Mouse (Mus musculus): Measurements from ENCODE around the gene Dgkz. TPM values are rescaled to one million over a fixed set of nuclear protein-coding genes. Genes with fewer than 3 reads are reported as not detected.

Gene Dgkz
- polyA plus RNA-seq, 1 experiment from 2014 or later: 85.9 TPM

- H3K4me1 ChIP-seq (replicated peaks; ENCODE audit: control insufficient read depth, insufficient read depth, low read length): peaks cover 88% of the 10 kb centered on the region
- no peak for DNase-seq (ENCODE audit: low spot score)
Observed at GRCm38 (mm10) chr2:91950275-91951085, 25.2 kb downstream of the Dgkz start.

DNA sequence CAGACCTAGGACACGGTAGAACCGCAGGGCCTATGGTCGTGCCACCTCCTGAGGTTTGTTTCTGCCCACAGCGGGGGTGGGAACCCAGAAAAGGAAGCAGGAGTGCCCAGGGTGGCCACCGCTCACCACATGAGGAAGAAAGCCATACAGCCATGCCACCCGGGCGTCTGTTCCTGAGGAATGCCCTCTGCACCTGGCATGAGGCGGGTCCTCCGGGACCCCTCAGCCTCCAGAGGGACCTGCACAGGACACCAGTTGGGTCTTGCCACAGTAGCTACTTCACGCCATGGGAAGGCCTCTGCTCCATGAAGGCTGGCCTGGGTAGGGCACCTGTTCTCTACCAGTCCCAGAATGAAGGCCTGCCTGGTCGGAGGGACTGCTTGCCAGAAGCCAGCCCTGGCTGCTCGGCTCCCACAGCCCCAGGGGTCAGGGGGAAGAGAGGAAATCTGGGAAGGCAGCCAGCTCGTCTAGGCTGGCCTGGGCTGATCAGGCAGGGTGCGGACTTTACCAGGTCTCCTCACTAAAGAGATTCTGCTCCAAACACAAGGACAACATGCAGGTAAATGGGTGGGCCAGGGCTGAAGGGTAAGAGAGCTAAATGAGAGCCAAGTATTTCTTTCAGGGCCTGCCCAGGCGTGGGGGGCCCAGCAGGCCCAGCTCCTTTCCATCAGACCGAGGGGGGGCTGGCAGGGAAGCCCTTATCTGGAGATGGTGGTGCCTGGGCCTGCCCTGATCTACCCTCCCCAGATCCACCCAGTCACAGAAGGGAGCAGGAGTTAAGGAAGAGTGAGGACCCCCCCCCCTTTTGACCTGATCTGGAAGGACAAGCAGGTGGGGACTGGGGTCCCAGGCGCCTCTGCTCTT lies 26.0 kb downstream of the Dgkz start:
- ATAC-seq (replicated peaks; ENCODE audit: low FRiP score) (peak; percentile 88), DNase-seq (ENCODE audit: low spot score) (peak; percentile 79)
- peak overlapping the region; percentile 90 for H3K4me2 ChIP-seq
- peak overlapping the region; percentile 99 for H3K27ac ChIP-seq (ENCODE audit: low read depth, low read length)
- H3K9ac ChIP-seq (ENCODE audit: low read depth, low read length): peak overlapping the region; percentile 96
- H3K27me3 ChIP-seq (replicated peaks; ENCODE audit: control insufficient read depth, insufficient read depth, low read length): no peaks in the 10 kb centered on the region
- no peaks in the 10 kb centered on the region; the same call in 1 of the 2 replicates for H3K36me3 ChIP-seq (ENCODE audit: control insufficient read depth, insufficient read depth, low read length)
- no peaks in the 10 kb centered on the region for H3K9me3 ChIP-seq (ENCODE audit: control insufficient read depth, low read length)
- peaks cover 88% of the 10 kb centered on the region for H3K4me1 ChIP-seq (replicated peaks; ENCODE audit: control insufficient read depth, insufficient read depth, low read length)
- WGBS: 31% methylated on average over 17 of the region's 17 CpGs
- H3K4me3 ChIP-seq (ENCODE audit: low read depth, low read length): peak overlapping the region; percentile 65

More at GRCm38 (mm10) chr2:91950275-91951085, 25.2 kb downstream of the Dgkz start:
- H3K27ac ChIP-seq (ENCODE audit: low read depth, low read length): peak overlapping the region; percentile 99
- 8% methylated on average over 15 of the region's 15 CpGs for WGBS
- peak overlapping the region; percentile 65 for H3K4me3 ChIP-seq (ENCODE audit: low read depth, low read length)
- H3K4me2 ChIP-seq: peak overlapping the region; percentile 90
- no peaks in the 10 kb centered on the region for H3K9me3 ChIP-seq (ENCODE audit: control insufficient read depth, low read length)
- H3K27me3 ChIP-seq (replicated peaks; ENCODE audit: control insufficient read depth, insufficient read depth, low read length): no peaks in the 10 kb centered on the region
- H3K9ac ChIP-seq (ENCODE audit: low read depth, low read length): peak overlapping the region; percentile 96
- ATAC-seq (replicated peaks; ENCODE audit: low FRiP score): peak; percentile 84
- H3K36me3 ChIP-seq (ENCODE audit: control insufficient read depth, insufficient read depth, low read length): no peaks in the 10 kb centered on the region; the same call in 1 of the 2 replicates

DNA sequence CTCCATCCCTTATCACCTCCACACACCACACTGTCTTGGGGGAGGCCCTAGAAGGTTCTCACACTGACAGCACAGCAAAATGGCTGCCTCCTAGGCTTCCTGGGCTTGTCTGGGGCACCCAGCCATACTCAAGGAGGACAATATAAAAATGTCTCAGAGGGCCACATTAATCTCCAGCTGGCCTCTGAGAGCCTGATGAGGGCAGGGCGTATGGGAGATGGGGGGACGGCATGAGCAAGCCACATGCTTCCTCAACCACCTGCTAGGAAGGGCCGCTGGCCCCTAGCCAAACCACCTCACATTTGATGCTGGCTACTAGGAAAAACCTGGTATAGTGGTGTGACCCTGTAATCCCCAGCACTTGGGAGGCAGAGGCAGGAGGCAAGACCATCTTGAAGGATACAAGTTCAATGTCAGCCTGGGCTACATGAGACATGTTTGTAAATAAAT lies 26.8 kb downstream of the Dgkz start:
- ATAC-seq (replicated peaks; ENCODE audit: low FRiP score) (peak; percentile 29; the same call in 1 of the 2 replicates), DNase-seq (ENCODE audit: low spot score) (no peak)
- H3K4me3 ChIP-seq (ENCODE audit: low read depth, low read length): peak overlapping the region; percentile 65
- 44% methylated on average over 3 of the region's 3 CpGs for WGBS
- H3K9me3 ChIP-seq (ENCODE audit: control insufficient read depth, low read length): no peaks in the 10 kb centered on the region
- H3K36me3 ChIP-seq (ENCODE audit: control insufficient read depth, insufficient read depth, low read length): peaks cover 2% of the 10 kb centered on the region; the same call in 1 of the 2 replicates
- peaks cover 85% of the 10 kb centered on the region for H3K4me1 ChIP-seq (replicated peaks; ENCODE audit: control insufficient read depth, insufficient read depth, low read length)
- peak overlapping the region; percentile 96 for H3K9ac ChIP-seq (ENCODE audit: low read depth, low read length)
- peak overlapping the region; percentile 99 for H3K27ac ChIP-seq (ENCODE audit: low read depth, low read length)
- peak overlapping the region; percentile 90 for H3K4me2 ChIP-seq
- no peaks in the 10 kb centered on the region for H3K27me3 ChIP-seq (replicated peaks; ENCODE audit: control insufficient read depth, insufficient read depth, low read length)

DNA sequence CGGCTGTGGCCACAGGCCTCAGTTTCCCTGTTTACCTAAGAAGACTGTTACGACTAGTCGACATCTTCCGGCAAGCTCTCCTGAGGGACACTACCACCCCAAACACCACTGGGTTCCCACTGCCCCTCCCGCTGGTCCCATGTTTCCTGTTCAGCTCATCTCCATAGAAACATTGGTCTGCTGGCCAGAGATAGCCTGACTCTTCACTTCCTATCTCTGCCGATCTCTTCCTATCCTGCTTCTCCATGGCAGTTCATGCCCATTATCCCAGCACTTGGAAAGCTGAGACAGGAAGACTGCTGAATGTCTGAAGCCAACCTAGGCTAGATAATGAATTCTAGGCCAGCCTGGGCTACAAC lies 27.5 kb downstream of the Dgkz start:
- peak overlapping the region; percentile 65 for H3K4me3 ChIP-seq (ENCODE audit: low read depth, low read length)
- H3K36me3 ChIP-seq (ENCODE audit: control insufficient read depth, insufficient read depth, low read length): peaks cover 9% of the 10 kb centered on the region
- H3K27ac ChIP-seq (ENCODE audit: low read depth, low read length): peak overlapping the region; percentile 99
- peak; percentile 37 for ATAC-seq (replicated peaks; ENCODE audit: low FRiP score)
- DNase-seq (ENCODE audit: low spot score): no peak
- H3K4me2 ChIP-seq: peak overlapping the region; percentile 90
- WGBS: 34% methylated on average over 6 of the region's 6 CpGs
- peaks cover 79% of the 10 kb centered on the region for H3K4me1 ChIP-seq (replicated peaks; ENCODE audit: control insufficient read depth, insufficient read depth, low read length)
- no peaks in the 10 kb centered on the region for H3K27me3 ChIP-seq (replicated peaks; ENCODE audit: control insufficient read depth, insufficient read depth, low read length)
- no peaks in the 10 kb centered on the region for H3K9me3 ChIP-seq (ENCODE audit: control insufficient read depth, low read length)
- H3K9ac ChIP-seq (ENCODE audit: low read depth, low read length): peak overlapping the region; percentile 96

DNA sequence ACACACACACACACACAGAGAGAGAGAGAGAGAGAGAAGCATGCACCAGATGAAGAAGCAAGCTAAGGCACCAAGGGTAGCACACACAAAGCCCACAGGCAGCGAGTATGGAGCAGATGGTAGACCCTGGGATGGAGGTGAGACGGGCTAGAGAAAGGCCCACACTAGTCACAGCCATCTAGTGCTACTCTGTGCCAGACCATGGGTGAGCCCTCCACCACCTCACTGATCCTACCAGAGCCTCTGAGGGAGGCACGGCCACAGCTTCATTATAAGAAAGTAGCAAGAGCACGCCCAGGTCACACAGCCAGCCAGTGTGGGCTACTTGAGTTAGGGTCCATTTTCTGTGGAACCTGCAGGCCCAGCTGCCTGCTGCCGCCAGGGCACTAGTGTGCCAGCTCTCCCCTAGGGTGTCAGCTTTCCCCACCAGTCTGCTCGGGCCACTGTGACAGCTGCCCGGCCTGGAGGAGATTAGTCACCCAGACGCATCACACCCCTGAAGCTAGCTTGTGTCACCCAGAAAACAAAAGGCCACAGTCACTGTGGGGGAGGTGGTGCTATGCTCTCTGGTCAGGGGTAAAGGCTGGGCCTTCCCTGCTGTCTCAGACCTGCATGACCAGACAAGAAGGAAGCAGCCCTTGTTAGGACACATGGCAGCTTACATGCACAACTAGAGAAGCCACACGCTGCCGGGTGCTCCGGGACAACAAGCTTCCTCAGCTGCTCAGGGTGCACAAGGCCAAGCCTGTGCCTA lies 28.1 kb downstream of the Dgkz start:
- peak overlapping the region; percentile 96 for H3K9ac ChIP-seq (ENCODE audit: low read depth, low read length)
- no peaks in the 10 kb centered on the region for H3K27me3 ChIP-seq (replicated peaks; ENCODE audit: control insufficient read depth, insufficient read depth, low read length)
- H3K36me3 ChIP-seq (ENCODE audit: control insufficient read depth, insufficient read depth, low read length): peaks cover 14% of the 10 kb centered on the region
- H3K27ac ChIP-seq (ENCODE audit: low read depth, low read length): peak overlapping the region; percentile 99
- peak overlapping the region; percentile 65 for H3K4me3 ChIP-seq (ENCODE audit: low read depth, low read length)
- H3K9me3 ChIP-seq (ENCODE audit: control insufficient read depth, low read length): no peaks in the 10 kb centered on the region
- DNase-seq (ENCODE audit: low spot score): no peak
- H3K4me1 ChIP-seq (replicated peaks; ENCODE audit: control insufficient read depth, insufficient read depth, low read length): peaks cover 77% of the 10 kb centered on the region
- peak; percentile 31 for ATAC-seq (replicated peaks; ENCODE audit: low FRiP score)
- WGBS: 41% methylated on average over 11 of the region's 11 CpGs
- H3K4me2 ChIP-seq: peak overlapping the region; percentile 90

- Histone ChIP-seq H3K4me3 (ENCODE audit: low read depth, low read length) (peak overlapping the region; percentile 65), H3K4me2 (peak overlapping the region; percentile 90), H3K27me3 (replicated peaks; ENCODE audit: control insufficient read depth, insufficient read depth, low read length) (no peaks in the 10 kb centered on the region), H3K9ac (ENCODE audit: low read depth, low read length) (peak overlapping the region; percentile 44; the same call in 1 of the 2 replicates), H3K36me3 (ENCODE audit: control insufficient read depth, insufficient read depth, low read length) (peaks cover 19% of the 10 kb centered on the region), H3K4me1 (replicated peaks; ENCODE audit: control insufficient read depth, insufficient read depth, low read length) (peaks cover 71% of the 10 kb centered on the region), H3K27ac (ENCODE audit: low read depth, low read length) (peak overlapping the region; percentile 99; the same call in 1 of the 2 replicates), H3K9me3 (ENCODE audit: control insufficient read depth, low read length) (no peaks in the 10 kb centered on the region)
- DNase-seq (ENCODE audit: low spot score) (no peak), ATAC-seq (replicated peaks; ENCODE audit: low FRiP score) (no peak)
- 52% methylated on average over 6 of the region's 6 CpGs for WGBS
Observed at GRCm38 (mm10) chr2:91946836-91947235, 28.8 kb downstream of the Dgkz start.

DNA sequence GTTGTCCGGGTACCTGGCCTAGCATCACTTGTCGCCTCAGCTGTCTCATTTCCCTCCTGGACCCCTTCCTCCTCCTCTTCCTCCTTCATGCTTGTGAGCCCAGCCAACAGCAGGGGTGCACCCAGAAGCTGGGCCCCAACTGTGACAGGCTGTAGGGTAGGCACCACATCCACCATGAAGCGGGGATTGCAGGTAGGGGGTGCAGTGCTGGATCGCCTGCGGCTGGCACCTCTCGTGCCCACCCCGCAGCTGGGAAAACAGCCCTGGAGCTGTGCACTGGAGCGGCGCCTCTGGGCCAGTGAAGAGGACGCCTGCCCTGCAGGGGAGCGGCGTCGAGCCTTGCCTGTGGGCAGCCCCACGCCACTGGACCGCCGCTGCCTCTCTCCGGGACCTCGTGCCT lies 30.2 kb downstream of the Dgkz start, which contains the start of gene Gm9821:
TSS of gene Gm9821 (plus strand) at position 221 of the 400 bp plus-strand sequence.
- no peak for ATAC-seq (replicated peaks; ENCODE audit: low FRiP score)
- Histone ChIP-seq H3K4me2 (peak within 1 kb of the TSS; percentile 90), H3K36me3 (ENCODE audit: control insufficient read depth, insufficient read depth, low read length) (peaks cover 25% of the 10 kb centered on the region), H3K27me3 (replicated peaks; ENCODE audit: control insufficient read depth, insufficient read depth, low read length) (no peaks in the 10 kb centered on the region), H3K4me3 (ENCODE audit: low read depth, low read length) (no peak within 1 kb of the TSS), H3K4me1 (replicated peaks; ENCODE audit: control insufficient read depth, insufficient read depth, low read length) (peaks cover 61% of the 10 kb centered on the region), H3K9me3 (ENCODE audit: control insufficient read depth, low read length) (no peaks in the 10 kb centered on the region), H3K9ac (ENCODE audit: low read depth, low read length) (peak within 1 kb of the TSS; percentile 44), H3K27ac (ENCODE audit: low read depth, low read length) (peak within 1 kb of the TSS; percentile 99; the same call in 1 of the 2 replicates)
- DNase-seq (ENCODE audit: low spot score): no peak
- WGBS: 92% methylated on average over 18 of the region's 18 CpGs
